16 mouse cellular contexts compared by ENCODE assay signal in genomic region chr12:100341614-100342013, GRCm38 (mm10).
DNase-seq lines count a peak whose midpoint lies in the region; ATAC-seq lines count a peak whose summit lies in the region.
"Had no signal": no experiment of that assay in that cellular context is flagged by ENCODE, and none has a peak within 500 bp of the region (broad histone marks: within the 10 kb centered on the region; RNA-seq: fewer than 3 reads in every experiment).

No protein-coding gene starts in this region.

- H3K4me2 ChIP-seq in hindbrain, embryonic 15.5 days, result no peak overlapping the region
- no peak overlapping the region for H3K4me2 ChIP-seq in hindbrain, embryonic 14.5 days (replicated peaks)
- no peak overlapping the region for H3K4me2 ChIP-seq in midbrain, embryonic 15.5 days
- no peak overlapping the region for H3K4me2 ChIP-seq in neural tube, embryonic 13.5 days
- H3K4me2 ChIP-seq: limb, embryonic 12.5 days had no signal

- peaks cover 12% of the 10 kb centered on the region for H3K4me1 ChIP-seq in hindbrain, embryonic 15.5 days (replicated peaks)
- 0 out of 2 replicates have a peak, but pooled peaks cover 6% of the 10 kb centered on the region for H3K4me1 ChIP-seq in hindbrain, embryonic 14.5 days (replicated peaks; ENCODE audit: control insufficient read depth, insufficient read depth, low read length)
- peaks cover 64% of the 10 kb centered on the region for H3K4me1 ChIP-seq in midbrain, embryonic 10.5 days
- peaks cover 11% of the 10 kb centered on the region for H3K4me1 ChIP-seq in midbrain, embryonic 15.5 days
- peaks cover 16% of the 10 kb centered on the region for H3K4me1 ChIP-seq in neural tube, embryonic 13.5 days (replicated peaks)
- H3K4me1 ChIP-seq: limb, embryonic 12.5 days had no signal

- H3K9me3 ChIP-seq in hindbrain, embryonic 15.5 days, result no peaks in the 10 kb centered on the region
- no peaks in the 10 kb centered on the region for H3K9me3 ChIP-seq in hindbrain, embryonic 14.5 days (ENCODE audit: control insufficient read depth, low read length)
- H3K9me3 ChIP-seq in midbrain, embryonic 10.5 days (replicated peaks), result no peaks in the 10 kb centered on the region
- no peaks in the 10 kb centered on the region for H3K9me3 ChIP-seq in midbrain, embryonic 15.5 days
- no peaks in the 10 kb centered on the region for H3K9me3 ChIP-seq in neural tube, embryonic 13.5 days
- H3K9me3 ChIP-seq: embryonic facial prominence, embryonic 10.5 days; limb, embryonic 12.5 days had no signal

- ATAC-seq in hindbrain, embryonic 15.5 days (ENCODE audit: low FRiP score, low read depth), result 0 out of 2 replicates have a peak, but pooled peaks have one; percentile 44
- no peak for ATAC-seq in hindbrain, embryonic 14.5 days (ENCODE audit: low FRiP score)
- no peak for ATAC-seq in midbrain, embryonic 15.5 days (replicated peaks)
- no peak for ATAC-seq in neural tube, embryonic 13.5 days (ENCODE audit: low read depth)

- no peak for DNase-seq in hindbrain, embryonic 14.5 days (ENCODE audit: low spot score)
- DNase-seq in midbrain, embryonic 10.5 days (ENCODE audit: low spot score), result no peak
- peak; percentile 38 for DNase-seq in kidney, postnatal 14 days
- DNase-seq in adrenal gland, postnatal 25 days, result no peak
- DNase-seq: adrenal gland, postnatal 14 days; cerebellum, adult 11-12 months; heart, adult 18-20 months; heart, postnatal 14 days; lung, postnatal 14 days; midbrain, embryonic 14.5 days had no signal

- H3K27ac ChIP-seq in hindbrain, embryonic 15.5 days (replicated peaks), result no peak overlapping the region; the same call in 1 of the 2 replicates
- no peak overlapping the region for H3K27ac ChIP-seq in hindbrain, embryonic 14.5 days
- H3K27ac ChIP-seq in midbrain, embryonic 10.5 days (replicated peaks), result 0 out of 2 replicates have a peak overlapping the region, but pooled peaks have one; percentile 13
- no peak overlapping the region for H3K27ac ChIP-seq in midbrain, embryonic 15.5 days
- H3K27ac ChIP-seq in neural tube, embryonic 13.5 days (replicated peaks), result 0 out of 2 replicates have a peak overlapping the region, but pooled peaks have one; percentile 54
- H3K27ac ChIP-seq: embryonic facial prominence, embryonic 10.5 days; limb, embryonic 12.5 days had no signal

- no peak overlapping the region for H3K9ac ChIP-seq in hindbrain, embryonic 15.5 days
- no peak overlapping the region; the same call in 1 of the 2 replicates for H3K9ac ChIP-seq in hindbrain, embryonic 14.5 days
- no peak overlapping the region for H3K9ac ChIP-seq in midbrain, embryonic 15.5 days
- no peak overlapping the region for H3K9ac ChIP-seq in neural tube, embryonic 13.5 days
- H3K9ac ChIP-seq: limb, embryonic 12.5 days had no signal

- 39% methylated on average over 7 of the region's 7 CpGs for WGBS in hindbrain, embryonic 15.5 days
- 39% methylated on average over 7 of the region's 7 CpGs for WGBS in hindbrain, embryonic 14.5 days
- WGBS in midbrain, embryonic 10.5 days, result 69% methylated on average over 7 of the region's 7 CpGs
- 57% methylated on average over 7 of the region's 7 CpGs for WGBS in midbrain, embryonic 15.5 days
- 37% methylated on average over 7 of the region's 7 CpGs for WGBS in neural tube, embryonic 13.5 days

- H3K4me3 ChIP-seq in hindbrain, embryonic 15.5 days, result no peak overlapping the region
- no peak overlapping the region for H3K4me3 ChIP-seq in hindbrain, embryonic 14.5 days (replicated peaks; ENCODE audit: low read length)
- no peak overlapping the region for H3K4me3 ChIP-seq in midbrain, embryonic 10.5 days
- no peak overlapping the region for H3K4me3 ChIP-seq in midbrain, embryonic 15.5 days
- no peak overlapping the region for H3K4me3 ChIP-seq in neural tube, embryonic 13.5 days
- H3K4me3 ChIP-seq: embryonic facial prominence, embryonic 10.5 days; limb, embryonic 12.5 days had no signal

- H3K36me3 ChIP-seq in hindbrain, embryonic 15.5 days, result no peaks in the 10 kb centered on the region
- H3K36me3 ChIP-seq in hindbrain, embryonic 14.5 days (replicated peaks; ENCODE audit: control insufficient read depth, insufficient read depth), result peaks cover 21% of the 10 kb centered on the region
- peaks cover 15% of the 10 kb centered on the region for H3K36me3 ChIP-seq in midbrain, embryonic 10.5 days
- no peaks in the 10 kb centered on the region for H3K36me3 ChIP-seq in midbrain, embryonic 15.5 days (replicated peaks)
- H3K36me3 ChIP-seq in neural tube, embryonic 13.5 days, result peaks cover 21% of the 10 kb centered on the region

- no peaks in the 10 kb centered on the region for H3K27me3 ChIP-seq in hindbrain, embryonic 15.5 days
- no peaks in the 10 kb centered on the region for H3K27me3 ChIP-seq in hindbrain, embryonic 14.5 days (ENCODE audit: control insufficient read depth, insufficient read depth, low read length)
- H3K27me3 ChIP-seq in midbrain, embryonic 10.5 days (ENCODE audit: low read depth, poor library complexity, severe bottlenecking), result no peaks in the 10 kb centered on the region
- no peaks in the 10 kb centered on the region for H3K27me3 ChIP-seq in midbrain, embryonic 15.5 days (replicated peaks)
- H3K27me3 ChIP-seq in neural tube, embryonic 13.5 days, result no peaks in the 10 kb centered on the region
- H3K27me3 ChIP-seq: CH12.LX; limb, embryonic 12.5 days had no signal

Comparison
In these comparisons a context has a peak if more than half of its experiments do, and no peak if none do; other contexts are left out.
1. H3K27ac ChIP-seq: peak in midbrain, embryonic 10.5 days (single experiment) and neural tube, embryonic 13.5 days (single experiment); none in hindbrain, embryonic 15.5 days (single experiment), hindbrain, embryonic 14.5 days (single experiment) and midbrain, embryonic 15.5 days (single experiment).